Mouse (Mus musculus): ENCODE results near the gene Sparc.

Sparc gene

GRCm38 (mm10) chr11:55367783-55368182, 55.2 kb downstream of the Sparc start:
- DNase-seq (ENCODE audit: low read depth, low spot score) = no peak

GRCm38 (mm10) chr11:55365840-55366239, 57.1 kb downstream of the Sparc start:
- no peak for DNase-seq (ENCODE audit: low read depth, low spot score)

- DNase-seq (ENCODE audit: low read depth, low spot score) = no peak
Measured at GRCm38 (mm10) chr11:55365242-55365641, 57.7 kb downstream of the Sparc start.

GRCm38 (mm10) chr11:55364662-55365061, 58.3 kb downstream of the Sparc start:
- DNase-seq (ENCODE audit: low read depth, low spot score) = peak; percentile 65

- no peak for DNase-seq (ENCODE audit: low read depth, low spot score)
Measured at GRCm38 (mm10) chr11:55358094-55358783, 64.7 kb downstream of the Sparc start.

- peak; percentile 98 for DNase-seq (ENCODE audit: low read depth, low spot score)
Measured at GRCm38 (mm10) chr11:55356846-55357245, 66.1 kb downstream of the Sparc start.

All from brain, adult 2 months (tissue).